Mouse (Mus musculus) G1E (cell line): ENCODE results near the gene Lclat1.
"Not testable (repeated sequence)": the region's sequence is repeated elsewhere in the genome, so short reads cannot be mapped to it uniquely, and the experiment has no call there.

Source experiments
- CTCF ChIP-seq: IDR thresholded peaks from 2 replicates; pipeline ENCODE4 v1.5.1; 2012; ENCODE audit warnings: low read depth, low read length, inconsistent platforms, mixed read lengths
- GATA1 ChIP-seq: IDR thresholded peaks from 2 replicates; pipeline ENCODE4 v1.6.1; 2012; ENCODE audit warnings: borderline replicate concordance, low read length, inconsistent platforms, mixed read lengths
- POLR2AphosphoS5 ChIP-seq: IDR thresholded peaks from 2 replicates; pipeline ENCODE4 v1.6.1; 2012; ENCODE audit warnings: low read depth, low read length, inconsistent platforms; ENCODE audit not compliant: insufficient replicate concordance
- TAL1 ChIP-seq: conservative IDR thresholded peaks from 2 replicates; pipeline ENCODE4 v1.6.1; 2012; ENCODE audit warnings: low read depth, low read length, inconsistent platforms, mixed read lengths

GRCm38 (mm10) chr17:73152790-73153525 is 45.2 kb downstream of the Lclat1 start:
- not testable (repeated sequence) for TF ChIP-seq CTCF, POLR2AphosphoS5, TAL1, GATA1
